Mouse (Mus musculus): ENCODE measurements around the gene Lin7a.

- TF ChIP-seq GATA1 (IDR thresholded peaks at IDR 0.05; ENCODE audit: low read length): no peak
- TF ChIP-seq TAL1 (IDR thresholded peaks at IDR 0.05; ENCODE audit: low read length): no peak
These were observed 30.5 kb upstream of the Lin7a start for GRCm38 (mm10) chr10:107240986-107241385.

All from erythroblast, embryonic 14.5 days (primary cell).